Mouse (Mus musculus) v-Abl transformed pro-B cells (cell line): Measurements from ENCODE around the gene U90926.

Experiments
- in situ Hi-C, 2 experiments: fragments of 400-800 bp; cut with MboI; formaldehyde crosslinking; loops; one replicate each; pipeline ENCODE4 v1.15.1; 2025; ENCODE audit not compliant: unreplicated experiment in 2 of 2

The U90926 gene

DNA sequence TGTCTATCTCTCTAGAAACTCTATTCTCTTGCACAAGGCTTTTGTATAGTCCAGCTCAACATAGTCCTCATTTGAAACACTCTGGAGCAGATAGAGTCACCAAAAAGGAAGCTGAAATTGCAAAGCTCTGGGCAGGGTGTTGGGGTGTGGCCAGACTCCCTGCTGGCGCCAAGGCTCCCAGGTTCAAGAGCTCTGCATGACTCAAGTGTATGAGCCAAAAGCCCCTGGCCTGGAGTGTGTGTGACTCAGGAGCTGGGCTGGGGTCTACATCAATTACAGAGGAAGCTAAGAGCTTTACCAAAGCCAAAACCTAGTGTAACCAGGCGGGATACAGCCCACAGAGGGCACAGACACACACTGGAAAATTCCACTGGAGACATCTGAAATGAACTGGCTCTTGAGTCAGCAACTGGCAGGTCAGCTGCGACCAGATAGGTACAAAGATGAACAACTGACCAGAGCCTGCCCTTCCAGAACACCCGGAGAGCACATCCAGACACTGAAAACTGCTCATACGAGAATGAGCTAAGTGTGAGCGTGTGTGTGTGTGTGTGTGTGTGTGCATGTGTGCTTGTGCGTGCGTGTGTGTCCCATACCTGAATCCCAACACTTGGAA lies 5.2 kb upstream of the U90926 start:
- in situ Hi-C loops = no loop called here

GRCm38 (mm10) chr5:92219826-92220225 lies 4.6 kb upstream of the U90926 start:
- in situ Hi-C loops = no loop called here

DNA sequence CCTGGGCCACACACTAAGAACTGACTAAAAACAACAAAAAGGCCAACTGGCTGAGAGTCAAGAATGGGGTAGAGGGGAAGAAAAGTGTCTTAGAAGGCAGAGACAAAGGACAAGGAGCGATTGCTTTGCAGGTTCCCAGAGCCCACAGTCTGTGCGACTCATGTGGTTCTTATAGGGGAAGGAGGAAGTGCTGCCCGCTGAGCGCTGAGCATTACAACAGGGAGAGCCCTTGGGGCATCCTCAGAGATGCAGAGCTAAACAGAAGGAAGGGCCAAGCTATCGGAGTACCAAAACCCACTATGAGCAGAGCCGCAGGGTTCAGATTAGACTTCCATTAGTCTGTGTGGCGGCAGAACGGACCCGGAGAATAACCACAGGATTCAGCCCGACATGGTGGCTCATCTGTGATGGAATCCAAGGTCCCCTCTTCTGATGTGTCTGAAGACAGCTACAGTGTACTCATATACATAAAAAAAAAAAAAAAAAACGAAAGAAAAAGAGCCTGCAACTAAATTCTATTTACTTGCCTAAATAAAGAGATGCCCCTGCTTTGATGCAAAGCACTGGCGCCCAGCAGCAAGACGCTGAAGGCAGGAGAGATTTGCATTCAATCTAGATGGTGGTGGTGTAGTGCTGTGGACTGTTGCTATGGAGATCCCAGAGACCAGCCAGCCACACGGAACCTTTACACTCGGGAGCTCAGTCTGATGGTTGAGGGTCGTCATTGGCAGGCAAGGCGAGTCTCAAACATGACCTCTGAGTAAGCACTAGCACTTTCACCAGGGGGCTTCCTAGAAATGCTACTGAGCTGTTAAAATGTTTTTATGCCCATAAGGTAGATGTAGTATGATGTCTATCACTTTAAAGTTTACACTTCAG lies 3.9 kb upstream of the U90926 start:
- in situ Hi-C loops = no loop called here

DNA sequence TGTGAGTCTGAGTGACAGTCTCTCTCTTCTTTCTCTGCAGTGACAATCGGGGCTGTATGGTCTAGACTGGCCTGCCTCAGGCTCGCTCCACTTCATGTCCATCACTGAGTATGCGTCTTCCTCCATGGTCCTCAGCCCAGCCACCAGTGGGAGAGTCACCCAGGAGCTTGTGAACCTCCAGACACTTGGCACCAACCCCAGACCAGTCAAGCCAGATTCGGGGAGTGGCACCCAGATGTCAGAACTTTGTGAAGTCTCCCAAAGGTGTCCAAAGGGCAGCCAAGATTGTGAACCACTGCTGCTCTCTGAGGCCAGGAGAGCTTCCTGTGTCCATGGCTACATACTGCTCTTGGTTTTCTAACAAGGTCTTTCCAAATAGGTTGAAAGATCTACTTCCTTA lies 3.0 kb downstream of the U90926 start:
- in situ Hi-C loops = no loop called here

DNA sequence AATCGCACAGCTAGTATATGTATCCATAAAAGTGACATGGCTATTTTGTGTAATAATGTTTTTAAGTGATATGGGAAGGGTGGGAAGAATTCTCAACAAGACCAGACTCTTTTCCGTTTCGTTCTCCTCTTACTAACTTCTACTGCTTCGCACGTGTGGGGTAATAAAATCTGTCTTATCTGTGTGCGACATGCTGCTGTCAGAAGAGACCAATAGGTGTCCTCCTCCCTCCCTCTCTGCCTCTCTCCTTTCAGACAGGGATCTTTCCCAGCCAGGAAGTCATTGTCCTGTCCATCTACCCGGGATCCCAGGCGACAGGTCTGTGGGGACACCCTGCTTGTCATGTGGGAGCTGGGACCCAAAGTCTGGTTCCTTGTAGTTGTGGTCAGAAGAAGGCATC lies 5.0 kb downstream of the U90926 start:
- in situ Hi-C loops = no loop called here

DNA sequence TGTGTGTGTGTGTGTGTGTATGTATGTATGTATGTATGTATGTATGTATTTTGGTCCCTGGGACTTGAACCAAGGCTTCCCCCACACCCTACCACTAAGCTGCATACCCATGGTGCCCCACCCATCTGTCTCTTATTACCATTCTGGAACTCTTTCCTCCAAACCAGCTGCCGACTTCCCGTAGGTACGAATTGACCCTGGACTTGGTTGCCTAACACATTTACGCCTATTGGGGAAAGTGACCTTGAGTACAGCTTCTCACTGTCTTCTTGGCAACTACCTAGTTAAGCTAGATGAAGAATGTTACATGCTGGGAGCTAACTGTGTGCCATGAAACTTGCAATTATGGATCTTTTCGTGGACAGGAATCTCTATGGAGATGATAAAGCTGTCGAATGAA lies 9.1 kb downstream of the U90926 start:
- in situ Hi-C loops = no loop called here

- in situ Hi-C loops = no loop called here
These were observed 9.5 kb downstream of the U90926 start for GRCm38 (mm10) chr5:92205706-92206105.

DNA sequence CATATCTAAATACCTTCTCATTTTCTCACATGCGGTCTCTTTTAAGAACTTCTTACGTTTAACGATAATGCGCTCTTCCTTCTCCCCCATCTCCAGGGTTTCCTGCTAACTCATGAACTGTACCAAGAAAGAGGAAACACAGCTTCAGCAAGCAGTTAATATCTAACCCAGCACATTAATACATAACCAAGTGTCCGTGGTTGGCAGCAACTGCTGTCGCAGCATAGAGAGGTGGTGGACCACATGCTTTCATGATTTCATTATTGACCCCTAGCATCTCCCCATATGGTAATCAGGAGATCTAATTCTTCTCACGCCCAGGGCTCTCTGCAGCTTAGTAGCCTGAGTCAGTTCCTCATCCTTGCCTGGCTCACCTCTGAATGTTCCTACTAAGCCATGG lies 10.0 kb downstream of the U90926 start:
- in situ Hi-C loops = no loop called here

GRCm38 (mm10) chr5:92204162-92205036 lies 10.8 kb downstream of the U90926 start:
- in situ Hi-C loops = no loop called here

DNA sequence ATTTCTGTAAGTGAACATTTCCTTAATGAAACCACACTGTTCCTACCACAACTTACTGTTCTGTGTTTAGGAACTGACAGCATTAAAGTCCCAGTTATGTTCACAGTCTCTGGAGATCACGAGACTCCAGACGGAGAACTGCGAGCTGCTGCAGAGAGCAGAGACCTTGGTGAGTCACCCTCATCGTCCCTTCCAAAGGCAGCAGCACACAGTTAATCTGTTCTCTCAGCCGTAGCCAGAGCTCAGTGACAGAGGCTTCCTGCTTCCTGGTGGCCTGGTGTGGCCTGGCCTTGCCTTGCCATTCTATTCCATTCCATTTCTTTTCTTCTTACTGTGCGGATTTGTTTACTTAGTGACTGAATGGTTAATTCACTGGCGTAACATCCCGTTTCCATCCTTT lies 16.9 kb downstream of the U90926 start:
- in situ Hi-C loops = loop anchor here in 1 of 2 experiments (10.0 kb wide), 1 partner anchor 177 kb away; no protein-coding TSS in a partner anchor

- in situ Hi-C loops = loop anchor here in 1 of 2 experiments (10.0 kb wide), 1 partner anchor 178 kb away; no protein-coding TSS in a partner anchor
These were observed 18.1 kb downstream of the U90926 start for GRCm38 (mm10) chr5:92196895-92197811.

GRCm38 (mm10) chr5:92195716-92196115 lies 19.5 kb downstream of the U90926 start:
- in situ Hi-C loops = loop anchor here in 1 of 2 experiments (10.0 kb wide), 1 partner anchor 179 kb away; no protein-coding TSS in a partner anchor

GRCm38 (mm10) chr5:92188881-92189483 lies 26.2 kb downstream of the U90926 start:
- in situ Hi-C loops = no loop called here

- in situ Hi-C loops = no loop called here
These were observed 32.0 kb downstream of the U90926 start for GRCm38 (mm10) chr5:92183071-92183830.

- in situ Hi-C loops = no loop called here
These were observed 49.2 kb downstream of the U90926 start for GRCm38 (mm10) chr5:92165976-92166375.
